Mouse (Mus musculus) liver (tissue): ENCODE data around the gene Gm21863.
"Not testable (repeated sequence)": the region's sequence is repeated elsewhere in the genome, so short reads cannot be mapped to it uniquely, and the experiment has no call there.

Source experiments
- DNase-seq: peaks from one replicate; pipeline ENCODE4 v3.0.0-alpha.2; 2020; ENCODE audit warnings: mixed read lengths

Gm21863 gene

GRCm38 (mm10) chr12:19953869-19954555, at the start of gene Gm21863:
Gm21863 (plus strand) TSS chr12:19954505.
- not testable (repeated sequence) for DNase-seq

GRCm38 (mm10) chr12:19928049-19928448, 26.3 kb upstream of the Gm21863 start:
- DNase-seq = not testable (repeated sequence)
